Mouse (Mus musculus): Measurements from ENCODE around the gene Parp8. TPM values are rescaled to one million over a fixed set of nuclear protein-coding genes. Genes with fewer than 3 reads are reported as not detected.
"Not testable (repeated sequence)": the region's sequence is repeated elsewhere in the genome, so short reads cannot be mapped to it uniquely, and the experiment has no call there.

Parp8 gene
- polyA plus RNA-seq, 1 experiment from 2014 or later: 19.4 TPM

DNA sequence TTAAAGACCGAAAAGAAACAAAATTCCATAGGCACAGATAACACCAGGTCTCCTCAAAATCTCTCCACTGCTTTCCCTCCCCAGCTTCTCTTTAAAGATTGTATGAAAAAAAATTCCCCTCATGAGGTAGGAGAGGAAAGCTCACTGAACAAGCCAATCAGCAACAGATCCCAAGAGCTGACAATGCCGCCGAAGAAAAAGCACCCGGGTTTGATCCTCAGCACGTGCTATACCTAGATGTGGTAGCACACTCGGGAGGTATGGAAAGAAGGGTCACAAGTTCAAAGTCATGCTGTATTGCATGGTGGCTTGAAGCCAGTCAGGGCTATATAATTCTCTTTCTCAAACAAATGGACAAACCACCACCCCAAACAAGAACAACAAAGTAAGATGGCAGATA lies 76.3 kb downstream of the Parp8 start:
- Histone ChIP-seq H3K36me3 (no peaks in the 10 kb centered on the region), H3K9me3 (no peaks in the 10 kb centered on the region), H3K4me3 (no peak overlapping the region), H3K9ac (replicated peaks) (no peak overlapping the region), H3K27me3 (no peaks in the 10 kb centered on the region), H3K4me2 (replicated peaks) (no peak overlapping the region), H3K4me1 (no peaks in the 10 kb centered on the region), H3K27ac (replicated peaks) (no peak overlapping the region)
- 95% methylated on average over 6 of the region's 6 CpGs for WGBS
- ATAC-seq (replicated peaks): no peak

DNA sequence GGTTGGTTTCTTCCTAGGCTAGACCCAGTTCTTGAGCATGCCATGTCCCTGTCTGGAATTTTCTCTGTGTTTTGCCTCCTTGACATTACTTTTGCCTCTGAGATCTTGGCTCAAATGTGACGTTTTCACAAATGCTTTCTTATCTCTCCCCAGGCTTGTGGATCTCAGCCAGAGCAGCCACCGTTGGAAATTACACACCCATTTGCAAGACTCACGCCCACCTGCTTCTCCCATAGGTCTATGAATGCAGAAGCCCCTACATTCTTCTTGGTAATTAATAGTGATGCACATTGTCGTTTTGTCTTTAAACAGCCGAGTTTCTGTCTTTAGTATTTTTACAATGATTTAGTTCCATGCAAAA lies 77.1 kb downstream of the Parp8 start:
- no peak for ATAC-seq (replicated peaks)

DNA sequence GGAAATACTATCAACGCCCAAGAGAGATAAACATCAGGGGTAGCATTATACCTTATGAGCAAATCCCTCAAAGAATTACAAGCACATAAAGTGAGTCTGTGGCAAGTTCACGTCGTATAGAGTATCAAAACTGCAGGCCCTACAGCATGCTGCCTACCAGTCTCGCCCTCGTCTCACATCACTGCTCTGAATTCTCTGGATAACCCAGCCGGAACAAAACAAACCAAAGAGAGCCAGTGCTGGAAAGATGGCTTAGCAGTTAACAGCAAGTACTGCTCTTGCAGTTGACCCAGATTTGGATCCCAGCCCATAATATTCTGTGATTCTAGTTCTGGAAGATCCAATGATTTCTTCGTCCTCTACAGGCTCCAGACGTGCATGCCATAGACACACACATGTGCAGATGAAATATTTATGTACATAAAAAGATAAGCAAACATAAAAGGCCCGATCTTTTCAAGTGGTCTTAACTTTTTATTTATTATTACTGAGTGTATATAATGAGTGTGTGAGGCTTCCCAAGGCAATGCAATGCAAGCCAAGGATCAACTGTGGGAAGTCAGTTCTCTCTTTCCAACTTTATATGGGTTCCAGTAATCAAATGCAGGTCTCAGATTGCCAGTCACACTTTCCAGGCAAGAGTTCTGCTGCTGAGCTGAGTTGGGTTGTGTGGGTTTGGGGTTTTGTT lies 77.6 kb downstream of the Parp8 start:
- H3K27ac ChIP-seq (replicated peaks): no peak overlapping the region
- 89% methylated on average over 9 of the region's 9 CpGs for WGBS
- H3K9ac ChIP-seq (replicated peaks): no peak overlapping the region
- no peaks in the 10 kb centered on the region for H3K27me3 ChIP-seq
- no peak overlapping the region for H3K4me3 ChIP-seq
- no peaks in the 10 kb centered on the region for H3K4me1 ChIP-seq
- H3K4me2 ChIP-seq (replicated peaks): no peak overlapping the region
- ATAC-seq (replicated peaks): no peak
- H3K36me3 ChIP-seq: no peaks in the 10 kb centered on the region
- H3K9me3 ChIP-seq: no peaks in the 10 kb centered on the region

More for the DNA sequence above, 77.1 kb downstream of the Parp8 start:
- Histone ChIP-seq H3K27ac (replicated peaks) (no peak overlapping the region), H3K4me1 (no peaks in the 10 kb centered on the region), H3K27me3 (no peaks in the 10 kb centered on the region), H3K9ac (replicated peaks) (no peak overlapping the region), H3K4me3 (no peak overlapping the region), H3K36me3 (no peaks in the 10 kb centered on the region), H3K4me2 (replicated peaks) (no peak overlapping the region), H3K9me3 (no peaks in the 10 kb centered on the region)
- 64% methylated on average over 5 of the region's 5 CpGs for WGBS

DNA sequence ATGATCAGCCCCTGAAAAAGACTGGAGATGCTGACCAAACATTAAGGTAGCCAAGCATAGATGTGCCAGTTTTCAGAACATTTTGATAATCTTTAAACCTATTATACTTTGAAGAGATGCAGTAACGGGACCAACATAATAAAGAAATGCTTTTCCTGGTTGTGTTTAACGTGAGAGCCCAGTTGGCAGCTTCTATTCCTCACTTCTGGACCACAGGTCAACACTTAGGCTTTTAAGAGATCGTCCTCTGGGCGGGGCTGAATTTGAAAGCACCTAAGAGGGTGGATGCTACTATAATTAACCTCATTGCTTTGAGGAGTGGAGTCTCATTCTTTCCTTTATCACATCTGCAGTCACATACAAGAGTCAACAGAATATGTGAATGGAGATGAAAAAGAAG lies 78.8 kb downstream of the Parp8 start:
- Histone ChIP-seq H3K36me3 (no peaks in the 10 kb centered on the region), H3K27ac (replicated peaks) (no peak overlapping the region), H3K4me2 (replicated peaks) (no peak overlapping the region), H3K4me1 (peaks cover 2% of the 10 kb centered on the region; the same call in 1 of the 2 replicates), H3K9me3 (no peaks in the 10 kb centered on the region), H3K9ac (replicated peaks) (no peak overlapping the region), H3K27me3 (no peaks in the 10 kb centered on the region), H3K4me3 (no peak overlapping the region)
- no peak for ATAC-seq (replicated peaks)
- WGBS: 68% methylated on average over 4 of the region's 4 CpGs

DNA sequence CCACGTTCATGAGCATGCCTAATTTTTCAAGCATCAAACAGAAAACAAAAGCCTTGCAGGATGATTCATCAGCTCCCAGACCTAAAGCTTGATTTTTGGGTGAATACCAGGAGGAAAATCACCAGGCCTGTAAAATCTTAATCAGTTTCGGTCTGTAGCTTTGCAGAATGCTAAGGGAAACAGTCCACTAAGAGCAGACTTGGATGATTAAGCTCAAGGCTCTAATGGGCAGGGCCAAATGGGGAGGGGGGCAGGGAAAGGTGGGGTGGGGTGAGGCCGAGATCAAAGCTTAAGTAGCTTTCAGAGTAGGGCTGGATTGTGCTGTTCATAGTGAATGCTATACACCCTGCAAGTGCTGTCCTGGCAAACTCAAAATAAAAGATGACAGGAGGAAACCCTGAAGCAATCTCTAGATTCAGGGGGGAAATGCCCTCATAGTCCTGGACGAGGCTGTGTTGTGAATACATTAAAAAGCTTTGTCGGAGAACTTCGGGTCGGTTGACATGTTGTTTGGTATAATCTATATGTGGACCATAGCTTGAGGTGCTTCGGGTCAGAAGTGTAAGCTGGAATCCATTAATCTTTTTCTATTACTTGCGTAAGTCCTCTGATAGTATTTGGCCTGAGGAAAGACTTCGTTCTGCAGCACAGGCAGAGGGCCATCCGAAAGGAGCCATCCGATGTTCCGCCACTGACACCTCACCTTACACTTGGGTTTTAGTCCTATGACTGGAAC lies 83.9 kb downstream of the Parp8 start:
- no peaks in the 10 kb centered on the region for H3K9me3 ChIP-seq
- H3K27me3 ChIP-seq: no peaks in the 10 kb centered on the region
- no peak overlapping the region; the same call in 1 of the 2 replicates for H3K27ac ChIP-seq (replicated peaks)
- peak; percentile 38; the same call in 1 of the 2 replicates for ATAC-seq (replicated peaks)
- H3K4me2 ChIP-seq (replicated peaks): no peak overlapping the region
- H3K4me3 ChIP-seq: no peak overlapping the region
- no peaks in the 10 kb centered on the region for H3K36me3 ChIP-seq
- peaks cover 11% of the 10 kb centered on the region for H3K4me1 ChIP-seq
- 60% methylated on average over 13 of the region's 13 CpGs for WGBS
- no peak overlapping the region for H3K9ac ChIP-seq (replicated peaks)

DNA sequence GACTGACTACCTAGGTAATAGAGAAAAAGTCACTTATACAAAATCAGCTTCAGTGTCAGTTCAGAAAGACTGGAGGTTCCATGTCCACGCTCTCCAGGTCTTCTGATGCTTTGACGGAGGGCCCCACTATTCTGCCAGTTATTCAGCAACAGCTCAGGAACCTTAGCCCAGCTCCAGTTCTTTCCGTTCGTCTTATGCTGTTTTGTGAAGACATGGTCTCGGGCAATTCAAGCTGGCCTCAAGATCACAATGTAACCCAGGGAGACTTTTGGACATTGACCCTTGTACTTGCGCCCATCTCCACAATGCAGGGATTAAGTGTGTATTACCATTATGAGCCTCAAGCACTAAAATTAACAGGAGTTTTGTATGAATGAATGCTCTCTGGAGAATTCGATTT lies 84.6 kb downstream of the Parp8 start:
- no peak overlapping the region for H3K27ac ChIP-seq (replicated peaks)
- H3K4me1 ChIP-seq: peaks cover 11% of the 10 kb centered on the region
- H3K9me3 ChIP-seq: no peaks in the 10 kb centered on the region
- no peaks in the 10 kb centered on the region for H3K27me3 ChIP-seq
- no peak overlapping the region for H3K4me3 ChIP-seq
- no peaks in the 10 kb centered on the region for H3K36me3 ChIP-seq
- H3K9ac ChIP-seq (replicated peaks): no peak overlapping the region
- 45% methylated on average over 7 of the region's 7 CpGs for WGBS
- no peak overlapping the region for H3K4me2 ChIP-seq (replicated peaks)
- ATAC-seq (replicated peaks): no peak

DNA sequence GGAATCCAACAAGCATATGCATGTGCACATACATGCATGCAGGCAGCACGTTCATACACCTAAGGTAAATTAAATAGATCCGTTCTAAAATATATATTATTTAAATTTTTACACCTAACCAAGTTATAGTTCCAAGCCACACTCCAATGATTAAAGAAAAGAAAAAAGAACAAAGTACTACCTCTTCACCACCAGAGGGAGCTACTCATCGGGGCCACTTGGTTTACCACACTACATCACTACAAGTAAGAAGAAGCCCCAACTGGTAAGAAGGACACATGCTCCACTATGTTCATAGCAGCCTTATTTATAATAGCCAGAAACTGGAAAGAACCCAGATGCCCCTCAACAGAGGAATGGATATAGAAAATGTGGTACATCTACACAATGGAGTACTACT lies 88.3 kb downstream of the Parp8 start:
- WGBS: 96% methylated on average over 3 of the region's 3 CpGs
- H3K27me3 ChIP-seq; H3K36me3 ChIP-seq; H3K4me2 ChIP-seq (replicated peaks); H3K4me3 ChIP-seq; ATAC-seq (replicated peaks); H3K27ac ChIP-seq (replicated peaks); H3K9me3 ChIP-seq; H3K9ac ChIP-seq (replicated peaks): not testable (repeated sequence)
- H3K4me1 ChIP-seq: peaks cover 11% of the 10 kb centered on the region

DNA sequence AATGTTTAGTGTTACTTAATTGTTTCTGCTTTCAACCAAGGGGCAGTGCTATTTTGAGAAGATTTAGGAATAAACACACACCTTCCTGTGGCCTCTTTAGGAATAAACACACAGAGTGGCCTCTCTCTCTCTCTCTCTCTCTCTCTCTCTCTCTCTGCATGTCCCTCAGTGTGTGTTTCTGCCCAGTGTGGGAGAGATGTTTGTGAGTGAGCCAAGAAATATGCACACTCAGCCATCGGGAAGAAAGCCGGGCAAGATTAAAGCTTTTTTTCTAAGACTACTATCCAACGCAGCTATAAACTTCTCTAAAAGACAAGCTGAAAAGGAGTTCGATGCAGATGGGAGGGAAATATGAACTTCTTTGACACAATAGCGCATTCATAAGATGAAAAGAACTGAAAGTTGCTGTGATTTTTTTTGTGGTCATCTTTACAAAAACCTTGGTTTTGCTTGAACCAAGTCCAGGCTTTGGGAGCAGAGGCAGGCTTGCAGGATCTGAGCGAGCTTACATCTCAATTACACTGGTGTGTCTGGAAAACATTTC lies 107.9 kb downstream of the Parp8 start:
- no peak overlapping the region for H3K4me3 ChIP-seq
- WGBS: 59% methylated on average over 6 of the region's 6 CpGs

DNA sequence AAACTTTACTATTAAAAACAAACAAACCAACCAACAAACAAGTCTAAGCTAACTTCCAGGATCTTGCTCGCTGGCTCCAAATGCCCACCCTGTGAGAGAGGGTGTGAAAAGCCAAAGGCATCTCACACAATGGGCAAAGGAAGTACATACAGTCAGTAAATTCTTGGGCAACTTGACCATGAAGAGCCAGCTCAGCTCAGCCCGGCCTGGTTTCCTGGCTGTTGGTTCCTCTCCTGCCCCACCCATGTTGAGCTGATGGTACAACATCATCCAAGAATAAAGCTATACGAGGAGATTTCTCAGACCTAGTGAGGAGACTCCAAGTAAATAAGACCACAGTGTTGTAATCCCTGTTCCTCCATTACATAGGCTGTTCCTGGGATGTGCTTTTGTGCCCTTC lies 117.1 kb downstream of the Parp8 start:
- Histone ChIP-seq H3K4me3 (no peak overlapping the region), H3K36me3 (no peaks in the 10 kb centered on the region), H3K4me2 (replicated peaks) (no peak overlapping the region), H3K27me3 (no peaks in the 10 kb centered on the region), H3K27ac (replicated peaks) (no peak overlapping the region), H3K9me3 (no peaks in the 10 kb centered on the region), H3K4me1 (no peaks in the 10 kb centered on the region), H3K9ac (replicated peaks) (no peak overlapping the region)
- ATAC-seq (replicated peaks): no peak
- 86% methylated on average over 3 of the region's 3 CpGs for WGBS

More for the DNA sequence above, 107.9 kb downstream of the Parp8 start:
- no peak for ATAC-seq (replicated peaks)
- no peaks in the 10 kb centered on the region for H3K27me3 ChIP-seq
- no peaks in the 10 kb centered on the region for H3K9me3 ChIP-seq
- no peaks in the 10 kb centered on the region for H3K4me1 ChIP-seq
- H3K9ac ChIP-seq (replicated peaks): no peak overlapping the region
- no peak overlapping the region for H3K4me2 ChIP-seq (replicated peaks)
- H3K27ac ChIP-seq (replicated peaks): no peak overlapping the region
- no peaks in the 10 kb centered on the region for H3K36me3 ChIP-seq

DNA sequence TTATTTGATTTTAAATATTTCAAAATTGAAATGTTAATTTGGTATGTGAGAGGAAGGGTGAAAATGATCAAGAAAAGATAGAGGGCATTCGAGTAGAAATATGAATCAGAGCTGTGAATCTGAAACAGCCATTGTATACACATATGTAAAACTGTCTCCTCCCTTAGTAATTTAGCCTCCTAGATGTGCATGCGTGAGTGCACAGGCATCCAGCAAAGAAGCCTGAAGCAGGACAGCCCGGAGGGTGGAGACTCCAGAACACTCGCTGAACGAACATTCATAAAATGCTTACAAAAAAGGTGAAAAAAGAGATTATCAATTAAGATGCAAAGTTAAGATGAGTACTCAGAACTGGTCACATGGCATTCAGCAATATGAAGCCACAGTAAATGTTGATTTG lies 121.9 kb downstream of the Parp8 start:
- Histone ChIP-seq H3K27me3 (no peaks in the 10 kb centered on the region), H3K4me3 (no peak overlapping the region), H3K27ac (replicated peaks) (no peak overlapping the region), H3K4me2 (replicated peaks) (no peak overlapping the region), H3K4me1 (no peaks in the 10 kb centered on the region), H3K36me3 (no peaks in the 10 kb centered on the region), H3K9me3 (no peaks in the 10 kb centered on the region), H3K9ac (replicated peaks) (no peak overlapping the region)
- WGBS: 71% methylated on average over 5 of the region's 5 CpGs
- ATAC-seq (replicated peaks): no peak

DNA sequence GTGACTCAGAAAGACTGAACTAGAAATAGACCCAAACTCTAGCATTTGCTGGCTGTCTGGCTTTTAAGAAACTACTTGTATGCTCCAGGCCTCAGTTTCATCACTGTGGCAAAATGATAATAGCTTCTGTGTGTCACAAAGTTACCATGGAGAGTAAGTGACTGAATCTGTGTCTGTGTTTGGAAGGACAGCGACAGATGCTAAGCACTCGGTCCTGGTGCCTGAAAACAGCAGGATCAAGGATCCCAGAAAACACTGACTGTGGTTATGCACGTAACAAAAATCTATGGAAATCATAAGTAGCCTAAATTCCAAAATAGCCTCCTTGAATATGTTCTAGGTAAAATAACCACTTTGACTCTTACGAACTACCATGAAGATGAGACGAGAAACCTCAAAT lies 126.9 kb downstream of the Parp8 start:
- no peaks in the 10 kb centered on the region for H3K36me3 ChIP-seq
- H3K4me1 ChIP-seq: no peaks in the 10 kb centered on the region
- no peaks in the 10 kb centered on the region for H3K27me3 ChIP-seq
- no peak overlapping the region for H3K9ac ChIP-seq (replicated peaks)
- 94% methylated on average over 5 of the region's 5 CpGs for WGBS
- no peak overlapping the region for H3K4me2 ChIP-seq (replicated peaks)
- H3K27ac ChIP-seq (replicated peaks): no peak overlapping the region
- no peaks in the 10 kb centered on the region for H3K9me3 ChIP-seq
- ATAC-seq (replicated peaks): no peak
- H3K4me3 ChIP-seq: no peak overlapping the region

DNA sequence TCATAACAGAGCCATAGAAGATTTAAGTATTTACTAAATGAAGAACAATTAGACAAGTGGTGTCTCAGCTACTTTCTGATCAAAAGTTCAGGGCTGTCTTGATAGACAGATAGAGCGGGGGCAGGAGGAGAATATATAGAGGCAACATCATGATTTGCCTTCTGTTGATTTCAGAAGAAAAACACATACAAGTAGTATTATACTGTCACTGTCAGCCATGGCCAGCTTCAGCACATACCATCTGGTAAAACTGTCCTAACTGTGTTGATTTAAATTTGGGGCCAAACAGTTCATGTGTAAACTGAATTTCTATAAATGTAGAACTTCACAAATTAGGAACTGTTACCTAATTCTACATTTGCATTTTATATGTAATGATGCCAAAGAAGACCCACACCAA lies 127.6 kb downstream of the Parp8 start:
- WGBS: 97% methylated on average over 1 of the region's 1 CpGs

More for the DNA sequence above, 127.6 kb downstream of the Parp8 start:
- Histone ChIP-seq H3K4me2 (replicated peaks) (no peak overlapping the region), H3K27me3 (no peaks in the 10 kb centered on the region), H3K4me1 (no peaks in the 10 kb centered on the region), H3K9me3 (no peaks in the 10 kb centered on the region), H3K9ac (replicated peaks) (no peak overlapping the region), H3K36me3 (no peaks in the 10 kb centered on the region), H3K27ac (replicated peaks) (no peak overlapping the region), H3K4me3 (no peak overlapping the region)
- 0 out of 2 replicates have a peak, but pooled peaks have one; percentile 57 for ATAC-seq (replicated peaks)

Measured in forebrain, embryonic 15.5 days (tissue).